Mouse (Mus musculus) lung, embryonic 16.5 days (tissue): ENCODE results near the gene Slc12a7. TPM values are rescaled to one million over a fixed set of nuclear protein-coding genes. Genes with fewer than 3 reads are reported as not detected.

Experiments used
- ATAC-seq: fragments of 200-750 bp; cut with Nextera tagmentation; 2 replicates; pipeline ENCODE4 v1.8.0; 2017; ENCODE audit warnings: low read depth, mild to moderate bottlenecking, moderate library complexity
- H3K27ac ChIP-seq: fragments of 300-500 bp; sonication (generic); 2 replicates; pipeline ENCODE4 v1.5.1; 2014; ENCODE audit warnings: mild to moderate bottlenecking, control low read depth, low read length
- H3K27me3 ChIP-seq: fragments of 300-500 bp; sonication (generic); 2 replicates; pipeline ENCODE4 v1.6.1; 2014; ENCODE audit warnings: low read depth, low read length, mixed read lengths; ENCODE audit not compliant: control insufficient read depth, insufficient read depth
- H3K36me3 ChIP-seq: fragments of 300-500 bp; sonication (generic); 2 replicates; pipeline ENCODE4 v1.6.1; 2014; ENCODE audit warnings: low read length; ENCODE audit not compliant: control insufficient read depth, insufficient read depth
- H3K4me1 ChIP-seq: fragments of 300-500 bp; sonication (generic); replicated peaks from 2 replicates; pipeline ENCODE4 v1.6.1; 2014; ENCODE audit warnings: low read length, mixed read lengths; ENCODE audit not compliant: control insufficient read depth, insufficient read depth
- H3K4me2 ChIP-seq: fragments of 300-500 bp; sonication (generic); 2 replicates; pipeline ENCODE4 v1.6.1; 2014; ENCODE audit warnings: low read depth, low read length, control low read depth
- H3K4me3 ChIP-seq: fragments of 300-500 bp; sonication (generic); 2 replicates; pipeline ENCODE4 v1.5.1; 2014; ENCODE audit warnings: mild to moderate bottlenecking, low read length, control low read depth
- H3K9ac ChIP-seq: fragments of 300-500 bp; sonication (generic); 2 replicates; pipeline ENCODE4 v1.6.1; 2014; ENCODE audit warnings: low read length, control low read depth
- H3K9me3 ChIP-seq: fragments of 300-500 bp; sonication (generic); 2 replicates; pipeline ENCODE4 v1.6.1; 2016; ENCODE audit warnings: low read length; ENCODE audit not compliant: control insufficient read depth
- WGBS: fragments of 180-500 bp; shearing (Covaris S2); extraction: QIAGEN DNeasy Blood & Tissue Kit; methylation state at CpG from one replicate; pipeline ENCODE4 v1.1.7; 2014; 5-methylcytosine and 5-hydroxymethylcytosine counted together
- polyA plus RNA-seq: library from polyadenylated mRNA; unstranded; fragments of >200 nt; fragmentation: Nextera tagmentation; extraction: Ambion mirVana; gene quantifications from 2 replicates; pipeline ENCODE4 v1.2.1, GENCODE M21; 2015

The Slc12a7 gene
- polyA plus RNA-seq, 1 experiment from 2014 or later = 14.6 TPM

GRCm38 (mm10) chr13:73804914-73805313 lies 72.0 kb downstream of the Slc12a7 start:
- Histone ChIP-seq H3K4me1 (no peaks in the 10 kb centered on the region), H3K4me3 (no peak overlapping the region), H3K9ac (no peak overlapping the region), H3K4me2 (no peak overlapping the region), H3K9me3 (no peaks in the 10 kb centered on the region), H3K36me3 (peaks cover 8% of the 10 kb centered on the region; the same call in 1 of the 2 replicates), H3K27ac (no peak overlapping the region), H3K27me3 (no peaks in the 10 kb centered on the region)
- no peak for ATAC-seq
- 91% methylated on average over 5 of the region's 5 CpGs for whole genome bisulfite sequencing

DNA sequence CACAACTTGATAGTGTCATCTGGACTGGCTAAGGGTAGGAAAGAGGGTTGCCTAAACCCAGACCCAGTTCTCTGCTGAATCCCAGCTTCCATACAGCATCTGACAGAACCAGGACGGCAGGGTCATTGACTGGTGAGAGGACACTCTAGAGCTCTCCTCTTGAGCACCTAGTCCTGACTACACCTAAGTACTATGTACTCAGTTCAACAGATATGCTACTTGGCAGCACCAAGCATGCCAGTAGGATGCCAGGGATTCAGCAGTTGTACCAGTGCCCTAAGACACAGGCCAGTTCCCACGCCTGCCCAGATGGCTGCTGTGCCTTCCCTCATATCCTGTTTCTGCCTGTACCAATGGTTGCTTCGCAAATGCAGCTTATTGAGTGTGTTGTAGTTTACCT lies 80.0 kb downstream of the Slc12a7 start:
- no peak overlapping the region for H3K27ac ChIP-seq
- WGBS = 80% methylated on average over 3 of the region's 3 CpGs

GRCm38 (mm10) chr13:73814181-73814580 lies 81.3 kb downstream of the Slc12a7 start:
- ATAC-seq = no peak

More for the DNA sequence above, 80.0 kb downstream of the Slc12a7 start:
- Histone ChIP-seq H3K4me1 (no peaks in the 10 kb centered on the region), H3K36me3 (peaks cover 12% of the 10 kb centered on the region), H3K4me3 (no peak overlapping the region), H3K9ac (no peak overlapping the region), H3K9me3 (no peaks in the 10 kb centered on the region), H3K4me2 (no peak overlapping the region), H3K27me3 (no peaks in the 10 kb centered on the region)
- ATAC-seq = no peak

DNA sequence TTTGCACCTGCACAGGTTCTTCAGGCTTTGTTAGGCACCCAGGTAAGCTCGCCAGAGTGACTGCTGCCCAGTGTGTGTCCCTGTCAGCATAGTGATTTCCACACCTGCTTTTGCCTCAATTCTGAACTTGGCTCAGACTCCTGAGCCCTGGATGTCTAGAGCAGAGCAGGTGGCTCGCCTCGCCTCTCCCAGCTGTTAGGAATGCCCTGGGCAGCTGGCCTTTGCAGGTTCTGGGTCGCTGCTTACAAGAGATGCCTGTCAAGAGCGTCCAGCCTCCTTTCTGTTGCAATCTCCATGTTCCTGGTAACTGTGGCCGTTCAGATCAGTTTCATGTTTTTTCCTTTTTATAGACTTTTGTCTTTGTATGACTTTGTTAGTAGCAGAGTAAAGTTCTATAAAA lies 83.4 kb downstream of the Slc12a7 start:
- no peak overlapping the region for H3K4me3 ChIP-seq
- no peaks in the 10 kb centered on the region for H3K9me3 ChIP-seq
- H3K4me2 ChIP-seq = no peak overlapping the region
- H3K9ac ChIP-seq = no peak overlapping the region
- ATAC-seq = no peak
- H3K27me3 ChIP-seq = no peaks in the 10 kb centered on the region
- WGBS = 69% methylated on average over 6 of the region's 6 CpGs
- H3K27ac ChIP-seq = no peak overlapping the region
- no peaks in the 10 kb centered on the region for H3K4me1 ChIP-seq
- peaks cover 5% of the 10 kb centered on the region for H3K36me3 ChIP-seq

More at GRCm38 (mm10) chr13:73814181-73814580, 81.3 kb downstream of the Slc12a7 start:
- no peak overlapping the region for H3K9ac ChIP-seq
- H3K27me3 ChIP-seq = no peaks in the 10 kb centered on the region
- WGBS = 86% methylated on average over 7 of the region's 7 CpGs
- no peak overlapping the region for H3K27ac ChIP-seq
- H3K4me1 ChIP-seq = no peaks in the 10 kb centered on the region
- no peak overlapping the region for H3K4me2 ChIP-seq
- no peaks in the 10 kb centered on the region for H3K9me3 ChIP-seq
- H3K36me3 ChIP-seq = peaks cover 12% of the 10 kb centered on the region
- no peak overlapping the region for H3K4me3 ChIP-seq

DNA sequence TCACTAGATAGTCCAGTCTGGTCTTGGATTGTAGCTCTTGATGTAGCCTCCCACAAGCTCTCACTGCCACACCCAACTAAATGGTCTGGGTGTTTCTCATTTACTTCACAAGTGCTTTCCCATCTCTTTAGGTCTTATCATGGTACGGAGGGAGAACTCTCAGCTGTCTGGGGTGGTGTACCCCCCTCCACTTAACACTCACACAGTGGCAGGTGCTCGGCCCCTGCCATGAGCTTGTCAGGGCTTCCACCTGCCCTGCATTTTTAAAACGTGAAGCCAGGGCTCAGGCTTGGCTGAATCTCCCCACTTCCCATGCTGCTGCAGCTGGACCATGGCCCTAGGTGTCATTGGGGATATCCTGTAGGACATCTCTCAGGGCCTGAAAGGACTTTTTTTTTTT lies 86.0 kb downstream of the Slc12a7 start:
- 59% methylated on average over 3 of the region's 3 CpGs for WGBS
- no peaks in the 10 kb centered on the region for H3K27me3 ChIP-seq
- no peak for ATAC-seq
- no peak overlapping the region for H3K27ac ChIP-seq
- no peaks in the 10 kb centered on the region for H3K4me1 ChIP-seq
- H3K9ac ChIP-seq = no peak overlapping the region
- H3K4me2 ChIP-seq = no peak overlapping the region
- peaks cover 5% of the 10 kb centered on the region for H3K36me3 ChIP-seq
- H3K4me3 ChIP-seq = no peak overlapping the region
- H3K9me3 ChIP-seq = no peaks in the 10 kb centered on the region

GRCm38 (mm10) chr13:73821251-73821650 lies 88.4 kb downstream of the Slc12a7 start:
- H3K4me2 ChIP-seq = no peak overlapping the region
- 83% methylated on average over 7 of the region's 7 CpGs for WGBS
- ATAC-seq = no peak

GRCm38 (mm10) chr13:73822187-73822800 lies 89.4 kb downstream of the Slc12a7 start:
- Histone ChIP-seq H3K4me3 (no peak overlapping the region), H3K27me3 (no peaks in the 10 kb centered on the region), H3K9me3 (no peaks in the 10 kb centered on the region), H3K27ac (no peak overlapping the region), H3K4me2 (no peak overlapping the region), H3K9ac (no peak overlapping the region), H3K4me1 (no peaks in the 10 kb centered on the region), H3K36me3 (no peaks in the 10 kb centered on the region)
- ATAC-seq = 0 out of 2 replicates have a peak, but pooled peaks have one; percentile 2
- 65% methylated on average over 4 of the region's 4 CpGs for WGBS

More at GRCm38 (mm10) chr13:73821251-73821650, 88.4 kb downstream of the Slc12a7 start:
- no peak overlapping the region for H3K27ac ChIP-seq
- H3K4me3 ChIP-seq = no peak overlapping the region
- no peaks in the 10 kb centered on the region for H3K9me3 ChIP-seq
- H3K9ac ChIP-seq = no peak overlapping the region
- H3K4me1 ChIP-seq = no peaks in the 10 kb centered on the region
- H3K36me3 ChIP-seq = 0 out of 2 replicates have a peak, but pooled peaks cover under 1% of the 10 kb centered on the region
- H3K27me3 ChIP-seq = no peaks in the 10 kb centered on the region

- no peak overlapping the region for H3K4me3 ChIP-seq
- H3K4me1 ChIP-seq = no peaks in the 10 kb centered on the region
- H3K4me2 ChIP-seq = no peak overlapping the region
- no peak for ATAC-seq
- H3K27me3 ChIP-seq = no peaks in the 10 kb centered on the region
- no peaks in the 10 kb centered on the region for H3K9me3 ChIP-seq
- H3K36me3 ChIP-seq = no peaks in the 10 kb centered on the region
- WGBS = 58% methylated on average over 6 of the region's 6 CpGs
- H3K9ac ChIP-seq = no peak overlapping the region
- H3K27ac ChIP-seq = no peak overlapping the region
Observed at GRCm38 (mm10) chr13:73823711-73824110, 90.8 kb downstream of the Slc12a7 start.

DNA sequence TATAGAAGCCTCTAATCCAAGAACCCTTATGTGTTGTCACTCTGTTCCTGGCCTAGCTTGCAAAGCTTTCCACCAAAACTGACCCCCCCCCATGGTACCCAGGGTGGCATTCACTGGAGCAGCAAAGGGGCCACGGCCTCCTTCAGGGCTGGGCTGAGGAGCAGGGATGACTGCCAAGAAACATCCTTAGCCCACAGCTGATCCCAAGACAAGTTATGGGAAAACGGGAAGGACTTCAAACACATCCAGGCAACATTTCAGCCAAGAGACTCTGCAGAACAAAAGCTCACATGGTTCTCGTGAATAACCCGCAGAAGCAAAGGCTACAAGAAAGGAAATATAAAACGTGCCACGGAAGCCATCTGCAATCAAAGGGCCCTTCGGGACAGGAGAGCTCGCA lies 94.3 kb downstream of the Slc12a7 start:
- H3K27ac ChIP-seq = no peak overlapping the region
- H3K4me3 ChIP-seq = no peak overlapping the region
- H3K9me3 ChIP-seq = no peaks in the 10 kb centered on the region
- no peak overlapping the region for H3K9ac ChIP-seq
- H3K36me3 ChIP-seq = no peaks in the 10 kb centered on the region
- H3K27me3 ChIP-seq = no peaks in the 10 kb centered on the region
- peak; percentile 35; the same call in 1 of the 2 replicates for ATAC-seq
- H3K4me2 ChIP-seq = no peak overlapping the region
- 57% methylated on average over 8 of the region's 8 CpGs for WGBS
- no peaks in the 10 kb centered on the region for H3K4me1 ChIP-seq
